Mouse (Mus musculus) C2C12 (cell line): ENCODE data around the gene Agap1.

Source experiments
- CEBPB ChIP-seq: IDR thresholded peaks from one replicate; pipeline ENCODE4 v1.6.1; 2011; ENCODE audit warnings: low read depth, mild to moderate bottlenecking, control low read depth, moderate library complexity
- CTCF ChIP-seq: IDR thresholded peaks from one replicate; pipeline ENCODE4 v1.5.1; 2011; ENCODE audit not compliant: control insufficient read depth, insufficient read depth, insufficient read length
- MAX ChIP-seq: IDR thresholded peaks from one replicate; pipeline ENCODE4 v1.6.1; 2011; ENCODE audit warnings: mild to moderate bottlenecking, control low read depth
- MYOD1 ChIP-seq: IDR thresholded peaks from one replicate; pipeline ENCODE4 v1.6.1; 2011; ENCODE audit warnings: low read depth; ENCODE audit not compliant: control insufficient read depth, insufficient read length
- USF1 ChIP-seq: IDR thresholded peaks from one replicate; pipeline ENCODE4 v1.6.1; 2011; ENCODE audit warnings: low read depth, mild to moderate bottlenecking, control low read depth, moderate library complexity

DNA sequence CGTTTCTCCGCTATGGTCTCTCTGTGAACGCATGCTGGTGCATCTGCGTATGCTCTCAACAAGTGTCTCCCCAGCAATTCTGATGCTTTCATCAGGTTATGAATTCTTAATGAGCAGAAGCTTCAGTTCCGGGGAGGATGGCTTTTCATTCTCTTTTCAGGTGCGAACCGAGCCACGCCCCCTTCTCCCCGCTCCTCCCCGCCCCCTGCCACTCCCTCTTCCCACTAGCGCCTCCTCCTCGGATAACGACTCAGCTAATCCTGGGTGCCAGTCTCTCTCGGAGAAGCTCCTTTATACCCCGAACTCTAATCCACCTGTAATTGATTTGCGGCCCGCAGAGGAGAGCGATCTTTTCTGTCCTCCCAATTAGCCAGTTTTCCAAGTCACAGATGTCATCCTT, 463.5 kb downstream of the Agap1 start:
- no peak for TF ChIP-seq CTCF
- no peak for TF ChIP-seq USF1
- TF ChIP-seq CEBPB: no peak
- no peak for TF ChIP-seq MAX
- no peak for TF ChIP-seq MYOD1
